Mouse (Mus musculus) stomach, postnatal 0 days (tissue): ENCODE results near the gene Ppm1m.

ENCODE experiments used
- CTCF ChIP-seq: IDR thresholded peaks from 2 replicates; pipeline ENCODE4 v1.5.1; 2016; ENCODE audit warnings: antibody characterized with exemption, low read depth, mild to moderate bottlenecking, moderate library complexity
- EP300 ChIP-seq: optimal IDR thresholded peaks from 2 replicates; pipeline ENCODE3; 2016; ENCODE audit warnings: antibody characterized with exemption

GRCm38 (mm10) chr9:106197081-106197713 lies 2.3 kb downstream of the Ppm1m start:
- TF ChIP-seq CTCF = no peak
- no peak for TF ChIP-seq EP300
